Mouse (Mus musculus): ENCODE measurements around the gene Fundc2. TPM values are rescaled to one million over a fixed set of nuclear protein-coding genes. Genes with fewer than 3 reads are reported as not detected.

Gene Fundc2
- polyA plus RNA-seq, 1 experiment from 2014 or later = 72.9 TPM

DNA sequence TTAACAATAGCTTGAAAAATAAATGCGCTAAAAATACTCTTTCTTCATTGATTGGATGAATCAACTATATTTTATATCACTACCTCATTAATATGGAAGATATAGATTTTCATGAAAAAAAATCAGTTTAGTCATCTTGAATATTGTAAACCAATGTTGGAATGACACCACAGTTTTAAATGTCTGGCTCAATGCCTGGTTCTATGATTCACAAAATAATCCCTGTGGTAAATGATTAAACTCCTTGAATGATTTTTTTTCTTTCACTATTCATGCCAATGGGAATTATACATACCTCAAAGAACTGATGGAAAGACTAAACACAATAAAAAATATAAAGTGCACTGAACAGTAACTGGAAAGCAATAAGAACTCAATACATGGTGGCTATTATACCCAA, 27.5 kb downstream of the Fundc2 start:
- Histone ChIP-seq H3K36me3 (ENCODE audit: control insufficient read depth, insufficient read depth, low read length) (no peaks in the 10 kb centered on the region), H3K9me3 (ENCODE audit: control insufficient read depth, low read length) (no peaks in the 10 kb centered on the region), H3K9ac (ENCODE audit: low read length) (no peak overlapping the region), H3K27me3 (ENCODE audit: control insufficient read depth, insufficient read depth, low read depth, low read length) (no peaks in the 10 kb centered on the region), H3K27ac (ENCODE audit: low read length) (no peak overlapping the region), H3K4me3 (ENCODE audit: low read length) (no peak overlapping the region), H3K4me1 (replicated peaks; ENCODE audit: control insufficient read depth, insufficient read depth, low read length) (no peaks in the 10 kb centered on the region), H3K4me2 (ENCODE audit: low read depth, low read length) (no peak overlapping the region)
- WGBS = 89% methylated on average over 1 of the region's 1 CpGs
- ATAC-seq (ENCODE audit: low read depth) = no peak

DNA sequence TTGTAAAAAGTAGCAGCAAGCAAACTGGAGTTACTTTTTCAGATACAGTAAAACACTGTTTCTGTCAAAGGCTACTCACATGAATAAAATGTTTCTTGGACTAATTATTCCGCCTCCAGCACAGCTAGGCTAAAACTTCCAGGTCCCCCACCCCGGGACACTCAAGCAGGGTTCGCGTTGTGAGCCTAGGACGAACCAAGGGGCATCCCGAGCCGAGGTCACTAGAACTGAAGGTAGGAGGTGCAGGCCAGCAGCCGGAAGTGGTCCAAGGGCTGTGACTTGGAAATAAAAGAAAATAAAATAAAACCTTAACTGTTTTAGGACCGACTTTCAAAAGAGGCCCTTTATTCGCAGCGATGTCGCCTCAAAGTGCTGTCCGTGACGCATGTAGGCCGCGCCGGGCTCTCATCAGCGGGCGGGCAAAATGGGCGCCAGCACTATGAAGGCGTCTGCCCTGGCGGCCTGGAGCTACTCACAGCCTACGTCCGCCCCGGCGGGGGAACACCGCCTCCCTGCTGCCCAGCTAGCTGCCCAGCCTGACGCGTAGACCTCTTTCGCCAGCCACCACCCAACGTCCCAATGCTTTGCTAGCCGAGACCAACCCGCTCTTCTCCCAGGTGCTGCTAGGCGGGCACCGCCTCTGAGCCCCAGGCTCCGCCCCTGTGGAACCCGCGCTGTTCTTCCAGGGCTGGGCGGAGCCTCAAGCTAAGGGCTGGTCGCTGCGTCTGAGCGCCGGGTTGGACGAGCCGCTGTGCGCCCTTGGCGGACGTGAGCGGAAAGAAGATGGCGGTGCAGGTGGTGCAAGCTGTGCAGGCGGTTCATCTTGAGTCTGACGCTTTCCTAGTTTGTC, 34.0 kb downstream of the Fundc2 start, which contains the start of the genes Cmc4, Mtcp1 and Brcc3:
Gene Cmc4, minus strand, starts transcription at position 649 of the 850 bp plus-strand sequence.
Gene Mtcp1, minus strand, starts transcription at position 653 of the 850 bp plus-strand sequence.
Gene Brcc3, plus strand, starts transcription at position 693 of the 850 bp plus-strand sequence.
- peak within 1 kb of the TSS; percentile 59 for H3K4me3 ChIP-seq (ENCODE audit: low read length)
- no peaks in the 10 kb centered on the region; the same call in 1 of the 2 replicates for H3K4me1 ChIP-seq (replicated peaks; ENCODE audit: control insufficient read depth, insufficient read depth, low read length)
- WGBS = 14% methylated on average over 49 of the region's 52 CpGs
- peak; percentile 100 for ATAC-seq (ENCODE audit: low read depth)
- H3K4me2 ChIP-seq (ENCODE audit: low read depth, low read length) = peak within 1 kb of the TSS; percentile 57
- no peaks in the 10 kb centered on the region for H3K27me3 ChIP-seq (ENCODE audit: control insufficient read depth, insufficient read depth, low read depth, low read length)
- no peaks in the 10 kb centered on the region for H3K9me3 ChIP-seq (ENCODE audit: control insufficient read depth, low read length)
- H3K27ac ChIP-seq (ENCODE audit: low read length) = peak within 1 kb of the TSS; percentile 91
- H3K36me3 ChIP-seq (ENCODE audit: control insufficient read depth, insufficient read depth, low read length) = no peaks in the 10 kb centered on the region
- H3K9ac ChIP-seq (ENCODE audit: low read length) = peak within 1 kb of the TSS; percentile 69

Other genes starting within 250 kb of the Fundc2 start
- not detected in 2 replicates for gene Smim9, start 218.6 kb upstream of the Fundc2 start, polyA plus RNA-seq (2015; fragmentation: Nextera tagmentation; extraction: Ambion mirVana)
- gene F8, start 216 bp downstream of the Fundc2 start, polyA plus RNA-seq (2015; fragmentation: Nextera tagmentation; extraction: Ambion mirVana) = 2.2 and 2.4 TPM in 2 replicates
- gene Cmc4, start 34.2 kb downstream of the Fundc2 start, polyA plus RNA-seq (2015; fragmentation: Nextera tagmentation; extraction: Ambion mirVana) = 22.2 and 25.3 TPM in 2 replicates
- 11.9 and 12.0 TPM in 2 replicates for gene Mtcp1, start 34.2 kb downstream of the Fundc2 start, polyA plus RNA-seq (2015; fragmentation: Nextera tagmentation; extraction: Ambion mirVana)
- gene Brcc3, start 34.2 kb downstream of the Fundc2 start, polyA plus RNA-seq (2015; fragmentation: Nextera tagmentation; extraction: Ambion mirVana) = 59.6 and 60.7 TPM in 2 replicates
- gene Vbp1, start 131.9 kb downstream of the Fundc2 start, polyA plus RNA-seq (2015; fragmentation: Nextera tagmentation; extraction: Ambion mirVana) = 158 and 170 TPM in 2 replicates
- gene Rab39b, start 195.8 kb downstream of the Fundc2 start, polyA plus RNA-seq (2015; fragmentation: Nextera tagmentation; extraction: Ambion mirVana) = 1.1 TPM in 2 replicates